Mouse (Mus musculus): Measurements from ENCODE around the gene Cd44.

DNA sequence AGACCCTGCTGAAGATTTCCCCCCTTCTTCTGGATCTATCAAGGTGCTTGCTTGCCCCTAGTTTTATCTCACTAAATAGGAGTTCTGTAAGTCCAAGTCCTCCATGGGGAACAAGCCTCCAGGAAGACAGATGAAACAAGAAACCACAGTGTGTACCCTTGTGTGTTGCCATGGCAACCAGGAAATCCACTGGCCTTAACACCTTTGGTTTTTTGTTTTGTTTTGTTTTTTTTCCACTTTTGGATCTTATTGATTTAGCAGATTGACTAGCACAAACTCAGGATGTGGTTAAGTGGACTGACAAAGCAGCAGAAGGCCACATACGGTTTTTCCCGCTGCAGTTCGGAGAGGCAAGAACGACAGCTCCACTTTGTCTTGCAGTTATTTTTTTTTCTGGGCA lies 27.6 kb downstream of the Cd44 start:
- TF ChIP-seq ZC3H11A (IDR thresholded peaks at IDR 0.05; ENCODE audit: low read depth, low read length) (no peak), SIN3A (IDR thresholded peaks at IDR 0.05; ENCODE audit: low read length) (no peak), CTCF (conservative IDR thresholded peaks at IDR 0.05 in 1 of 2, IDR thresholded peaks at IDR 0.05 in 1 of 2; ENCODE audit: low read depth in 2 of 2, low read length in 2 of 2) (no peak), PAX5 (IDR thresholded peaks at IDR 0.05; ENCODE audit: low read length) (no peak), EP300 (IDR thresholded peaks at IDR 0.05; ENCODE audit: low read length) (no peak), CHD1 (IDR thresholded peaks at IDR 0.05; ENCODE audit: low read depth, low read length) (no peak), MAX (IDR thresholded peaks at IDR 0.05; ENCODE audit: low read length) (no peak), POLR2A (IDR thresholded peaks at IDR 0.05; ENCODE audit: low read depth, low read length) (peak; percentile 14; the same call in 1 of the 2 replicates), NELFE (IDR thresholded peaks at IDR 0.05; ENCODE audit: low read depth, low read length) (no peak), BHLHE40 (IDR thresholded peaks at IDR 0.05; ENCODE audit: low read depth, low read length) (no peak)

Data from CH12.LX (cell line).